Mouse (Mus musculus): ENCODE data around the gene Hint1. TPM values are rescaled to one million over a fixed set of nuclear protein-coding genes. Genes with fewer than 3 reads are reported as not detected.

Hint1 gene
- polyA plus RNA-seq, 1 experiment: 249 TPM

DNA sequence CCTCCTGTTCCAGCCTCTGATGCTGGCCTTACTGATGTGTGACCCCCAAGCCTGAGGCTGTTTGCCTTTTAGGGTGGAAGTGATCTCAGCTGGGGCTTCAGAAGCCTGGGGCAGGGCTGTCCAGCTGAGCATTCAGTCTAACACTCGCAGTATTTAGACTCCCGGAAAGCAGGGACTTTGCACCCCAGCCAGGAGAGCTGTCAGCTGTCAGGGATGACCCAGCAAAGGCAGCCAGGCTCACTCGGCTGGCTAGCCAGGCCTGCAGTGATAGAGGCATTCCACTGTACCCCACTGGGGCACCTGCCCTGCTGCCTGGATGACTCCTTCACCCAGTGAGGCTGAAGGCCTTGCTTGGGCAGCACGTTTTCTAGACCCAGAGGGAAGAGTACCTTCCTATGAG is 39.7 kb downstream of the Hint1 start:
- no peak for TF ChIP-seq POLR2A (IDR thresholded peaks at IDR 0.05; ENCODE audit: borderline replicate concordance, control insufficient read depth, low read depth, low read length)
- no peak for TF ChIP-seq CTCF (IDR thresholded peaks at IDR 0.05; ENCODE audit: control insufficient read depth, insufficient read depth, low read length)
- Histone ChIP-seq H3K4me3 (replicated peaks; ENCODE audit: control insufficient read depth, low read depth, low read length) (no peak overlapping the region), H3K4me1 (ENCODE audit: control insufficient read depth, insufficient read depth, low read length) (no peaks in the 10 kb centered on the region; the same call in 1 of the 2 replicates), H3K27ac (ENCODE audit: control insufficient read depth, insufficient read depth, low read depth, low read length, poor library complexity) (no peak overlapping the region)
- WGBS: 83% methylated on average over 4 of the region's 4 CpGs

DNA sequence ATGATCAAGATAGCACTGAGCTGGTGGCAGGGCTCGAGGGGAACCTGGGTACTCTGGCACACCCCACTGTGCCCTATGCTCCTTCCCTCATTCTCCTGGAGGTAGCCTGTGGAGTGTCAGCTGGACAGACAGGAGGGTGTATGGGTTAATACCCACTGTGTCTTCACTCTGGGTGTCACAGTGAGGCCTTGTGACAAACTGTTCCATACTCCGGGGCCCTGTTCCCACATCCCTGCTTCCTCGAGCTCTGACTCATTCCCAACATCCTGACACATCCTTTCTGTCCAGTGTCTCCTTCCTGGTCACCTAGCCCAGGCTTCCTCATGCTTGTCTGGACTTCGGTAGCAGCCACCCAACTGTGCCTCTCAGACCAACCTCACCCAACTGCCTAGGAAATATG is 40.3 kb downstream of the Hint1 start:
- Histone ChIP-seq H3K4me3 (replicated peaks; ENCODE audit: control insufficient read depth, low read depth, low read length) (no peak overlapping the region), H3K27ac (ENCODE audit: control insufficient read depth, insufficient read depth, low read depth, low read length, poor library complexity) (no peak overlapping the region), H3K4me1 (ENCODE audit: control insufficient read depth, insufficient read depth, low read length) (no peaks in the 10 kb centered on the region; the same call in 1 of the 2 replicates)
- WGBS: 61% methylated on average over 4 of the region's 4 CpGs
- no peak for TF ChIP-seq CTCF (IDR thresholded peaks at IDR 0.05; ENCODE audit: control insufficient read depth, insufficient read depth, low read length)
- no peak for TF ChIP-seq POLR2A (IDR thresholded peaks at IDR 0.05; ENCODE audit: borderline replicate concordance, control insufficient read depth, low read depth, low read length)

DNA sequence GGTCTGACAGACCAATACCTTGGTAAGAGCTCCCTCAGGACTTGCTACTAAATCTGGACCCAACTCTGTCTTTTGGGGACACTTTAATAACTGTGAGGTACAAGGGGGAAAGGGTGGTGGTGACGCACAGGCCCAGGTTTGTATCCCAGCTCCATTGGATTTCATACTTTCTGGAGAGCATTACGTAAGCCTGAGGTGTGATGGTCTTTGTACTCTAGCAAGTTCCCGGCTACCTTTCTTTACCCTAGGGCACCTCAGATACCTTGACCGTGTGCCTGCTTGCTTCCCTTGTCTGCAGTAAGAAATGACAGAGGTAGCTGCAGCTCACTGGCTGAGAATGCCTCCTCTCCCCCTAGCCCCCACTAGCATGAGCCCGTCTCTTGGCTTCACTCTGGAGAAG is 41.1 kb downstream of the Hint1 start:
- no peak overlapping the region for H3K27ac ChIP-seq (ENCODE audit: control insufficient read depth, insufficient read depth, low read depth, low read length, poor library complexity)
- 82% methylated on average over 5 of the region's 5 CpGs for WGBS
- H3K4me3 ChIP-seq (replicated peaks; ENCODE audit: control insufficient read depth, low read depth, low read length): no peak overlapping the region
- TF ChIP-seq POLR2A (IDR thresholded peaks at IDR 0.05; ENCODE audit: borderline replicate concordance, control insufficient read depth, low read depth, low read length): no peak
- TF ChIP-seq CTCF (IDR thresholded peaks at IDR 0.05; ENCODE audit: control insufficient read depth, insufficient read depth, low read length): no peak
- H3K4me1 ChIP-seq (ENCODE audit: control insufficient read depth, insufficient read depth, low read length): no peaks in the 10 kb centered on the region; the same call in 1 of the 2 replicates

DNA sequence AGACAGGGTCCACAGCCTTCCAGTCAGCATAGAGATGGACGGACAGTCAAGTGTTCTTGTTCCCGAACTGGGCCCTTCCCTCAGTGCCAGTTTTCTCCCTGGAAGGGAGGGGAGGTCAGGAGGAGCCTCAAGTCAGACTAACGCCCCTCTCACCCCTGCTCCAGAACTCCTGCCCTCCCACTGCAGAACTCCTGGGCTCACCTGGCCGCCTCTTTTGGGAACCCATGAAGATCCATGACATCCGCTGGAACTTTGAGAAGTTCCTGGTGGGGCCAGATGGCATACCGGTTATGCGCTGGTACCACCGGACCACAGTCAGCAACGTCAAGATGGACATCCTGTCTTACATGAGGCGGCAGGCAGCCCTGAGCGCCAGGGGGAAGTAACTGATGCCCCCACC is 43.1 kb downstream of the Hint1 start:
- no peak for TF ChIP-seq POLR2A (IDR thresholded peaks at IDR 0.05; ENCODE audit: borderline replicate concordance, control insufficient read depth, low read depth, low read length)
- TF ChIP-seq CTCF (IDR thresholded peaks at IDR 0.05; ENCODE audit: control insufficient read depth, insufficient read depth, low read length): no peak
- no peak overlapping the region for H3K27ac ChIP-seq (ENCODE audit: control insufficient read depth, insufficient read depth, low read depth, low read length, poor library complexity)
- no peaks in the 10 kb centered on the region for H3K4me1 ChIP-seq (ENCODE audit: control insufficient read depth, insufficient read depth, low read length)
- H3K4me3 ChIP-seq (replicated peaks; ENCODE audit: control insufficient read depth, low read depth, low read length): no peak overlapping the region
- 79% methylated on average over 11 of the region's 11 CpGs for whole genome bisulfite sequencing

DNA sequence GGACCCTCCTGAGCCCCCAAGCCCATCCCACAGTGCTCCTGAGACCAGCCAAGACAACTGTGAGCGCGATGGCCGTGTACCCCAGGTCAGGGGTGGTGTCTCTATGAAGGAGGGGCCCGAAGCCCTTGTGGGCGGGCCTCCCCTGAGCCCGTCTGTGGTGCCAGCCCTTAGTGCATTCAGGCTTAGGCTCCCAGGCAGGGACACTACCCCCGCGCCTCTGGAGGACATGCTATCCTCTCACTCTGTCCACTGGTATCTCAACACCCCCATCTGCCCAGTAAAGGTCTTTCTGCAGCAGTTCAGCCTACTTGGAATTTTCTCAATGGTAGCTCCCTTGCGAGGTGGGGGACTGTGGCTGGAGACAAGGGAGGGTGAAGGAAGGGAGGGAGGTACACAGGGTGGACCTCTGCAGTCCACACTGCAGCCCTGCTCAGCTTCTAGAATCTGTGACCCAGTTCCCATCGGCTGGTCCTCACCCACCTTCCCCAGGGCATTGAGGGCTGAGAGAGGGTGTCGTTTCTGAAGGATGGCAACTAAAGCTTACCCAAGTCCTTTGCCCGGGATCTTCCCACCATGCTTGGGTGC is 44.0 kb downstream of the Hint1 start:
- no peak overlapping the region for H3K4me3 ChIP-seq (replicated peaks; ENCODE audit: control insufficient read depth, low read depth, low read length)
- TF ChIP-seq POLR2A (IDR thresholded peaks at IDR 0.05; ENCODE audit: borderline replicate concordance, control insufficient read depth, low read depth, low read length): no peak
- TF ChIP-seq CTCF (IDR thresholded peaks at IDR 0.05; ENCODE audit: control insufficient read depth, insufficient read depth, low read length): no peak
- no peak overlapping the region for H3K27ac ChIP-seq (ENCODE audit: control insufficient read depth, insufficient read depth, low read depth, low read length, poor library complexity)
- no peaks in the 10 kb centered on the region for H3K4me1 ChIP-seq (ENCODE audit: control insufficient read depth, insufficient read depth, low read length)
- WGBS: 82% methylated on average over 12 of the region's 12 CpGs

DNA sequence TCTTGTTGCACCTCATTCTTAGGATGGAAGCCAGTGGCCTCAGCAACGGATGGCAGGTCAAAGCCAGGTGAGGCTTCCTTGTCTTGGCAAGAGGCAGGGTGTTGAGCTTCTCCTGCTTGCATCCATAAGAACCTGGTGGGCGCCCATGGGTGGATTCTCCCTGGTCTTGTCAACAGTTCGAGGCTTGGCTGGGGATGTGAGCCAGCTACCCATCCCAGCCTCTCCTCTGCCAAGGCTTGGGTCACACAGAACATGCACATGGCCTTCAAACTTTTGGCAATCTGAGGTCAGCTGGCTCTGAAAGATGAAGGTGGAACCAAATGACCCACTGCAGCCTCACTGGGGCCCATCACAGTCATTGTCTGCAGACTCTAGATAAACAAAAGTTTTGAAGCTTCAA is 45.0 kb downstream of the Hint1 start:
- H3K4me1 ChIP-seq (ENCODE audit: control insufficient read depth, insufficient read depth, low read length): no peaks in the 10 kb centered on the region
- H3K4me3 ChIP-seq (replicated peaks; ENCODE audit: control insufficient read depth, low read depth, low read length): no peak overlapping the region
- TF ChIP-seq POLR2A (IDR thresholded peaks at IDR 0.05; ENCODE audit: borderline replicate concordance, control insufficient read depth, low read depth, low read length): no peak
- H3K27ac ChIP-seq (ENCODE audit: control insufficient read depth, insufficient read depth, low read depth, low read length, poor library complexity): no peak overlapping the region
- 87% methylated on average over 3 of the region's 3 CpGs for WGBS

DNA sequence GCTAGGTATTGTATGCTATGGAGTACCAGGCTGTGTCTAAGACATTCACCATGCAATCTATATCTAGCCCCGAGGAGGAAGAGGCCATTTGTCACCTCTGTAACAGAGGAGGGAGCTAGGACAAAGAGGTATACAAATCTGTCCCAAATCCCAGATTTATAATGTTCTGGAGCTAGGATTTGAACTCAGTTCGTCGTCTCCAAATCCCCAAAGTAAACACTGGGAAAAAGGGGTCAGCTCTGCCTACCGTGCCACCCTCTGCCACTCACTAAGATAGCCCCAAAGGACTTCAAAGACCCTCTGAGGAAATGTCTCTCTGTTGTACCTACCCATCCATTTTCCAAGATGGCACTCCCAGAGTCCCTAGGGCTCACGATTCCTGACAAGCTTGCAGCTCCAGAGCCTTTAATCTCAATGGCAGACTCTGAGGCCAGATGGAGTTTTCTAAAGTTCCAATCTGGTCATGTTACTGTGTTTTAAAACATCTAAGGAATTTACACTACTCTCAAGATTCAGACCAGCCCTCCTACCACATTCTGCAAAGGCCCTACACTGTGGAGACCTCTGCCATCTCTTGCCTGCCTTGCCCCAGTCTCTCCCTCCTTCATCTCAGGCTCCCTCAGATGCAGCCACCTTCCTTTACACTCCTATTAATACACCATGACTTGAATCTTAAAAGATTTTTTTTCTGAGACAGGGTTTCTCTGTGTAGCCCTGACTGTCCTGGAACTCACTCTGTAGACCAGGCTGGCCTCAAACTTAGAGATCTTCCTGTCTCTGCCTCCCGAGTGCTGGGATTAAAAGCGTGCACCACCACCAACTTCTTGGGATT is 45.7 kb downstream of the Hint1 start:
- H3K4me1 ChIP-seq (ENCODE audit: control insufficient read depth, insufficient read depth, low read length): no peaks in the 10 kb centered on the region
- WGBS: 87% methylated on average over 7 of the region's 7 CpGs
- TF ChIP-seq POLR2A (IDR thresholded peaks at IDR 0.05; ENCODE audit: borderline replicate concordance, control insufficient read depth, low read depth, low read length) (no peak), CTCF (IDR thresholded peaks at IDR 0.05; ENCODE audit: control insufficient read depth, insufficient read depth, low read length) (no peak)

DNA sequence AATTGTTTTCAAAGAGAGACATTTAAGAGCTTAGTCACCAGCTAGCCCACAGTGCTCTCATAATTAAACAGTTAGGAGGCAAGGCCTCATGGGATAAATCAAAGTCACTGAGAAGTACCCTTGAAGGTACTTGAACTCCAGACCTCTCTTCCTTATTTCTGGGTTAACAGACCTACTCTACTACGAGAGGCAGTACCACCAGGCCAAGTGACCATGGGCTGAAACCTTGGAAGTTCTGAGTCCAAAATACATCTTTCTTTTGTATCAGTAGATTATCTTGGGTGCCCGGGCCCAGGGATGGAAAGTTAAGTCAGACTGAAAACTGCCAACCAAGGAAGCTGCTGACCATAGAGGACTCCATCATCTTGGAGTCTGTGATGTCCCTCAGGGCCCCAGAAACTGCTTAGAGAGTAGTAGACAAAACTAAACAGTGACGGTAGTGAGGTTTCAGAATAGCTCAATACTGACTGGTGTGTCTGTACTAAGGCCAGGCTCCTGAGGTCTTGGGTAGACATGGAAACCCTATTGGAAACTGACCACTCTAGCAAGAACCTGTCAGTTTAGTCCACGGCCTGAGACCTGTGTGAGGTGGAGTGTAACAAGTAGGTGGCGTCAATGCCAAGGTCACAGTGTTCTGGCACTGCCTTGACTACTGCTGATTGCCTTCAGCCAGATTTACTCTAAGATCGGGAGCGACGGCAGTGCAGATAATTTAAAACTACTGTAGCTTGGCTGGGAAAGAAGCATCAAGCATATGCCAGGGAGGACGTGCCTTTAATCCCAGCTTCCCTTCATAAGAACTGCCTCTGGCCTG is 46.5 kb downstream of the Hint1 start:
- Histone ChIP-seq H3K4me3 (replicated peaks; ENCODE audit: control insufficient read depth, low read depth, low read length) (no peak overlapping the region), H3K4me1 (ENCODE audit: control insufficient read depth, insufficient read depth, low read length) (no peaks in the 10 kb centered on the region), H3K27ac (ENCODE audit: control insufficient read depth, insufficient read depth, low read depth, low read length, poor library complexity) (no peak overlapping the region)
- WGBS: 85% methylated on average over 9 of the region's 9 CpGs
- TF ChIP-seq POLR2A (IDR thresholded peaks at IDR 0.05; ENCODE audit: borderline replicate concordance, control insufficient read depth, low read depth, low read length): no peak
- no peak for TF ChIP-seq CTCF (IDR thresholded peaks at IDR 0.05; ENCODE audit: control insufficient read depth, insufficient read depth, low read length)

More for the DNA sequence above, 45.7 kb downstream of the Hint1 start:
- Histone ChIP-seq H3K27ac (ENCODE audit: control insufficient read depth, insufficient read depth, low read depth, low read length, poor library complexity) (no peak overlapping the region), H3K4me3 (replicated peaks; ENCODE audit: control insufficient read depth, low read depth, low read length) (no peak overlapping the region)
